Mouse (Mus musculus): ENCODE results near the gene Armh1. TPM values are rescaled to one million over a fixed set of nuclear protein-coding genes. Genes with fewer than 3 reads are reported as not detected.

Armh1 gene
- polyA plus RNA-seq, 1 experiment from 2014 or later, result 0.12 TPM

GRCm38 (mm10) chr4:117279253-117279642, 27.3 kb upstream of the Armh1 start:
- H3K27me3 ChIP-seq (replicated peaks; ENCODE audit: control insufficient read depth, insufficient read depth, low read length), result no peaks in the 10 kb centered on the region
- no peaks in the 10 kb centered on the region for H3K9me3 ChIP-seq (ENCODE audit: control insufficient read depth)
- no peaks in the 10 kb centered on the region for H3K4me1 ChIP-seq (replicated peaks; ENCODE audit: control insufficient read depth, insufficient read depth, low read length)
- 82% methylated on average over 2 of the region's 2 CpGs for WGBS
- no peak overlapping the region for H3K4me2 ChIP-seq (replicated peaks; ENCODE audit: low read depth)
- no peak overlapping the region for H3K9ac ChIP-seq (ENCODE audit: low read depth, low read length)
- H3K4me3 ChIP-seq (ENCODE audit: low read depth, low read length), result no peak overlapping the region
- TF ChIP-seq CTCF (IDR thresholded peaks at IDR 0.05; ENCODE audit: low read depth), result no peak
- peaks cover 87% of the 10 kb centered on the region for H3K36me3 ChIP-seq (ENCODE audit: control insufficient read depth, insufficient read depth)
- ATAC-seq, result no peak
- no peak overlapping the region for H3K27ac ChIP-seq (ENCODE audit: low read depth, low read length)

GRCm38 (mm10) chr4:117278381-117279252, 26.7 kb upstream of the Armh1 start:
- no peak overlapping the region for H3K9ac ChIP-seq (ENCODE audit: low read depth, low read length)
- H3K27ac ChIP-seq (ENCODE audit: low read depth, low read length), result no peak overlapping the region
- H3K4me1 ChIP-seq (replicated peaks; ENCODE audit: control insufficient read depth, insufficient read depth, low read length), result no peaks in the 10 kb centered on the region
- TF ChIP-seq CTCF (IDR thresholded peaks at IDR 0.05; ENCODE audit: low read depth), result no peak
- no peak overlapping the region for H3K4me3 ChIP-seq (ENCODE audit: low read depth, low read length)
- H3K27me3 ChIP-seq (replicated peaks; ENCODE audit: control insufficient read depth, insufficient read depth, low read length), result no peaks in the 10 kb centered on the region
- no peak for ATAC-seq
- H3K4me2 ChIP-seq (replicated peaks; ENCODE audit: low read depth), result no peak overlapping the region
- peaks cover 85% of the 10 kb centered on the region for H3K36me3 ChIP-seq (ENCODE audit: control insufficient read depth, insufficient read depth)
- 80% methylated on average over 10 of the region's 10 CpGs for WGBS
- H3K9me3 ChIP-seq (ENCODE audit: control insufficient read depth), result no peaks in the 10 kb centered on the region

- no peak overlapping the region for H3K27ac ChIP-seq (ENCODE audit: low read depth, low read length)
- H3K4me1 ChIP-seq (replicated peaks; ENCODE audit: control insufficient read depth, insufficient read depth, low read length), result peaks cover 5% of the 10 kb centered on the region; the same call in 1 of the 2 replicates
- TF ChIP-seq CTCF (IDR thresholded peaks at IDR 0.05; ENCODE audit: low read depth), result no peak
- no peak for ATAC-seq
- no peak overlapping the region for H3K4me2 ChIP-seq (replicated peaks; ENCODE audit: low read depth)
- H3K9ac ChIP-seq (ENCODE audit: low read depth, low read length), result no peak overlapping the region
- no peaks in the 10 kb centered on the region for H3K27me3 ChIP-seq (replicated peaks; ENCODE audit: control insufficient read depth, insufficient read depth, low read length)
- H3K9me3 ChIP-seq (ENCODE audit: control insufficient read depth), result no peaks in the 10 kb centered on the region
- no peak overlapping the region for H3K4me3 ChIP-seq (ENCODE audit: low read depth, low read length)
- peaks cover 87% of the 10 kb centered on the region for H3K36me3 ChIP-seq (ENCODE audit: control insufficient read depth, insufficient read depth)
- 81% methylated on average over 7 of the region's 7 CpGs for WGBS
These were observed 25.8 kb upstream of the Armh1 start for GRCm38 (mm10) chr4:117277687-117278086.

- Histone ChIP-seq H3K27ac (ENCODE audit: low read depth, low read length) (no peak overlapping the region), H3K9ac (ENCODE audit: low read depth, low read length) (no peak overlapping the region), H3K27me3 (replicated peaks; ENCODE audit: control insufficient read depth, insufficient read depth, low read length) (no peaks in the 10 kb centered on the region), H3K9me3 (ENCODE audit: control insufficient read depth) (no peaks in the 10 kb centered on the region), H3K4me1 (replicated peaks; ENCODE audit: control insufficient read depth, insufficient read depth, low read length) (peaks cover 9% of the 10 kb centered on the region), H3K4me3 (ENCODE audit: low read depth, low read length) (no peak overlapping the region), H3K36me3 (ENCODE audit: control insufficient read depth, insufficient read depth) (peaks cover 87% of the 10 kb centered on the region), H3K4me2 (replicated peaks; ENCODE audit: low read depth) (no peak overlapping the region)
- no peak for ATAC-seq
- 83% methylated on average over 13 of the region's 13 CpGs for WGBS
- TF ChIP-seq CTCF (IDR thresholded peaks at IDR 0.05; ENCODE audit: low read depth), result no peak
These were observed 25.1 kb upstream of the Armh1 start for GRCm38 (mm10) chr4:117277021-117277420.

GRCm38 (mm10) chr4:117276281-117276711, 24.4 kb upstream of the Armh1 start:
- Histone ChIP-seq H3K4me3 (ENCODE audit: low read depth, low read length) (no peak overlapping the region), H3K27me3 (replicated peaks; ENCODE audit: control insufficient read depth, insufficient read depth, low read length) (no peaks in the 10 kb centered on the region), H3K9me3 (ENCODE audit: control insufficient read depth) (no peaks in the 10 kb centered on the region), H3K27ac (ENCODE audit: low read depth, low read length) (no peak overlapping the region), H3K9ac (ENCODE audit: low read depth, low read length) (no peak overlapping the region), H3K4me2 (replicated peaks; ENCODE audit: low read depth) (no peak overlapping the region), H3K36me3 (ENCODE audit: control insufficient read depth, insufficient read depth) (peaks cover 87% of the 10 kb centered on the region), H3K4me1 (replicated peaks; ENCODE audit: control insufficient read depth, insufficient read depth, low read length) (peaks cover 12% of the 10 kb centered on the region)
- no peak for ATAC-seq
- no peak for TF ChIP-seq CTCF (IDR thresholded peaks at IDR 0.05; ENCODE audit: low read depth)
- WGBS, result 59% methylated on average over 17 of the region's 17 CpGs

GRCm38 (mm10) chr4:117274720-117275119, 22.8 kb upstream of the Armh1 start:
- Histone ChIP-seq H3K4me2 (replicated peaks; ENCODE audit: low read depth) (no peak overlapping the region), H3K9me3 (ENCODE audit: control insufficient read depth) (no peaks in the 10 kb centered on the region), H3K4me1 (replicated peaks; ENCODE audit: control insufficient read depth, insufficient read depth, low read length) (peaks cover 12% of the 10 kb centered on the region), H3K9ac (ENCODE audit: low read depth, low read length) (no peak overlapping the region), H3K27ac (ENCODE audit: low read depth, low read length) (peak overlapping the region; percentile 21; the same call in 1 of the 2 replicates), H3K27me3 (replicated peaks; ENCODE audit: control insufficient read depth, insufficient read depth, low read length) (no peaks in the 10 kb centered on the region), H3K36me3 (ENCODE audit: control insufficient read depth, insufficient read depth) (peaks cover 72% of the 10 kb centered on the region), H3K4me3 (ENCODE audit: low read depth, low read length) (no peak overlapping the region)
- no peak for ATAC-seq
- 94% methylated on average over 4 of the region's 4 CpGs for WGBS
- no peak for TF ChIP-seq CTCF (IDR thresholded peaks at IDR 0.05; ENCODE audit: low read depth)
